Mouse (Mus musculus): Measurements from ENCODE around the gene Foxj3.

The Foxj3 gene

DNA sequence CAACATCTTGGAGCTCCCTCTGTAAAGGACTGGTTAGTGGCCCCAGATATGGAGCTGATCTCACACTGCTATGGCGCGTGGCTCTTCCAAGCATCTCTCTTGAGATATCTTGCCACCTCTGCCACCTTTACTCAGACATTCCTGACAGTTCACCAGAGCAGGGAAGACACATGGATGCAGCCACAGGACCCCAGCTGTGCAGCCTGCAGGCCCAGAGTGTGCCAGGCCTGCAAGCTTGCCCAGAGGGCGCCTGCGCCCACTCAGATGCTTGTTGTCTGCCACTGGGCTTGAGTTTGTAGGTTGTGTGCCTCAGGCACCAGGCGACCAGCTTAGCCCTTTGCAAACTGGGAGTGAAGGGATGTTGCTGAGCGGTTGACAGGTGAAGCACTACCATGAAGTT, 133.9 kb downstream of the Foxj3 start:
- intact Hi-C loops (cut with DNase I) = no loop called here

DNA sequence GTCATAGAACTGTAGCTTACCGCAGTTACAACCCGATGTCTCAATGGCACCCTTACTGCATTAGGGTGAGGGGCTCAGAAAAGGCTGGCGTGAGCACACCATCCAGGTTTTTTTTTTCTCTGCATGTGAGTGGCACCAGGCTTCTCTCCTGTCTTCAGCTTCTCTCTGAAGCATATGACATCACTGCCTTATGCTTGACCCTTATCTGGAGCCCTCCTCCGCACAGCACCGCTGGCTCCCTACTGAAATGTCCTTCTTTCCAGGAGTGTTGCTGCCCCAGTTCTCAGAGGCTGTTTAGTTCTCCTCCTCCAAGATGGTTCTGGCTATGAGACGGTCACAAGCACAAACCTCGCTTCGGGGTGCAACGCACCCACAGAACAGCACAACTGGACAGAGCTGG, 134.4 kb downstream of the Foxj3 start:
- intact Hi-C loops (cut with DNase I) = no loop called here

DNA sequence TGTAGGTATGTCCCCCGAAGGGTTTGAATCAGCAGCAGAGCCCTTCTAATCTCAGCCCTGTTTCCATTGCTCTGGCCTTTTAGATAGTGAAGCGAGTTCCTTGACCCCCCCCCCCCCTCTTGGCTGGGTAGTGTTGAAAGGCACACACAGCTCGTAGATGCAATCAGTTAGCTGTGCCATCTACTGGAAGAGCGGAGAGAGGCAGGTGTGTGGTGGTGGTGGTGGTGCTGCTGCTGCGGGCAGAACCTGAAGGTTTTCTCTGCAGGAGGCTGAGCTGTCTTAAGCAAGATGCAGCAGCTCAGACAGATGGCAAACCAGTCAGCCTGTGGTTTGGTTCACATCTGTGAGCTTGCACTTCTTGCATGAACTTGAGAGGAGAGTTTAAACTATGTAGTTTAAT, 135.9 kb downstream of the Foxj3 start:
- intact Hi-C loops (cut with DNase I) = no loop called here
